Mouse (Mus musculus) brain, embryonic 14.5 days (tissue): ENCODE measurements around the gene Ddx39b.

ENCODE experiments used
- CTCF ChIP-seq: fragments of 200-500 bp; IDR thresholded peaks from 2 replicates; pipeline ENCODE4 v1.5.1; 2012; ENCODE audit warnings: inconsistent platforms, mild to moderate bottlenecking, moderate library complexity, borderline replicate concordance; ENCODE audit not compliant: insufficient read depth, insufficient read length; ENCODE audit errors: extremely low read depth
- POLR2A ChIP-seq: fragments of 200-500 bp; IDR thresholded peaks from 2 replicates; pipeline ENCODE4 v1.6.1; 2012; ENCODE audit warnings: mild to moderate bottlenecking, inconsistent platforms, borderline replicate concordance; ENCODE audit not compliant: poor library complexity, insufficient read depth, insufficient read length, severe bottlenecking; ENCODE audit errors: extremely low read depth

DNA sequence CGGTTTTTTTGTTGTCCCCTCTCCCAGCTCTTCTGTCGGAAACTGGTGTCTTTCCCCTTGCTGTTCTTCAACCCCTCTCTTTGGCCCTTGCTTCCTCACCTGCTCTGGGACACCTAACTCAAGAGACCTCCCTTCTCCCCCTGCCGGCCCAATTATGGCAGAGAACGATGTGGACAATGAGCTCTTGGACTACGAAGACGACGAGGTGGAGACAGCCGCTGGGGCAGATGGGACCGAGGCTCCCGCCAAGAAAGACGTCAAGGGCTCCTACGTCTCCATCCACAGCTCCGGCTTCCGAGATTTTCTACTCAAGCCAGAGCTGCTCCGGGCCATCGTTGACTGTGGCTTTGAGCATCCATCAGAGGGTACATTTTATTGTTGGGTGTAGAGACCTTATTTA lies 1.5 kb downstream of the Ddx39b start:
- TF ChIP-seq CTCF: no peak
- no peak for TF ChIP-seq POLR2A
